Mouse (Mus musculus) thymus, postnatal 10 days (tissue): ENCODE data around the gene Tfb1m.

Experiments
- DNase-seq, 2 experiments: peaks; one replicate each; pipeline ENCODE4 v3.0.0; 2021; ENCODE audit warnings: low spot score in 2 of 2

The Tfb1m gene

DNA sequence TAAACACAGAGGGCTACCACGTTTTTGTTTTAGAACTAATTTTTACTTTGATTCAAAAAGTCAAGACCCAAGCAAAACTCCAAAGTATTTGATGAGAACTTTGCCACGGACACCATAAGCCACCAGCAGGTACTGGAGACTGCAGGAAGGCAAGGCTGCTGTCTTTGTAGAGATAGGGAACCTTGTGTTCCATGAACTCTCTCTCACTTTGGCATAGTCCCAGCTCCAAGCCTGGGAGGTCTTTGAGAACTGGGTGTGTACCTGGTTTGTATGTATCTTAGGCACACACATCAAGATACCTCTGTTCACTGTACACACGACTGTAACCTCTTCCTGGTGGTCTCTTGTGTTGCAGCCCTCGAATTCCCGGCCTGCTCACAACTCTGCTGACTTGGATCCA is 43.3 kb downstream of the Tfb1m start:
- DNase-seq: no peak

DNA sequence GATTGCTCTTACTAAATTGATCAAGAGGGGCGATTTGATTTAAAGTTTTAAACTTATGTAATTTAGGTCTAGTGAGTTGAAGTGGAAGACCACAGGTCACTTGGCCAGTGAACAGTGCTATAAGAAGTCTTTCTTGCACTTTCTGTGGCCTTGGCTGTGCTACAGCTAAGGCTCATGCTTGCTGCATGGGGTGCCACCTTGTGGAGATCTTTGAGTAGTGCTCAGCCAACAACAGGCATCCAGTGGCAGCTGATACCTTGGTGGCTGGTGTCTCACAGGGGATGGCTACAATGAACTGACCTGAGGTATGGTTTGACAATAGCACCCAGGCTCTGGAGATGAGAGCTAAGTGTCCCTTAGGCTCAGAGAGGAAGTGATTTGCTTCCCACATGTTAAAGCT is 47.7 kb downstream of the Tfb1m start:
- DNase-seq: peak; percentile 8 to 42

DNA sequence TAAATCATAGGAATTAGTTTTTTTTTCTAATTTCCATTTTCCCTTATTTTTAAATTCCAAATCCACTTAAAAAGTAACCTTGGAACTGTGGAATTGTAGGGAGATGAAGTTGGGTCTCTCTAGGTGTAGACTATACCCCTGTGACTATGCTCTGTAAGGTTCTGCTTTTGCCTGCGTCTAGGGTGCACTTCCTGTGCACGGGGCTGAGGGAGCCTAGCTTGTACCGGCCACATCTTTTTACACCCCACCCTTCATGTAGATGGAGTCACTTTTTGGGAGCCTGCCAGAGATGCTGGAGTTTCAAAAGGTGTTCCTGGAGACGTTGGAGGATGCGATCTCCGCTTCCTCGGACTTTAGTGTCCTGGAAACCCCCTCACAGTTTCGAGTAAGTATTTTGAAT is 51.1 kb downstream of the Tfb1m start:
- no peak for DNase-seq

DNA sequence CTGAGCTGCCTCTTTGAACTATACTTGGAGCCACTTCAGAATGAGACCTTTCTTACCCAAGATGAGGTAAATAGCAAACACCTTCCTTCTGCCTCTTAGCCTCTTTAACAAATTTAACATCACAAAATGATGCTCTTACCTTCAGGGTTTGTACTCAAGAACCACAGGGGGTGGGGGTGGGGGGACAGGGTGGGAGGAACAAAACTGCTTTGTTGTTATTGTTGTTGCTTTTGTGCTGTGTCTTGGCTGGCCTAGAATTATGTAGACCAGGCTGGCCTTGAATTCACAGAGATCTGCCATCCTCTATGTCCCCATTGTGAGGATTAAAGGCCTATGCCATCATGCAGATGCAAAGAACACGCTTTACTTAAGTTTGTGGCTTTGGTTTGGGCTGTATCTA is 51.9 kb downstream of the Tfb1m start:
- DNase-seq: no peak

DNA sequence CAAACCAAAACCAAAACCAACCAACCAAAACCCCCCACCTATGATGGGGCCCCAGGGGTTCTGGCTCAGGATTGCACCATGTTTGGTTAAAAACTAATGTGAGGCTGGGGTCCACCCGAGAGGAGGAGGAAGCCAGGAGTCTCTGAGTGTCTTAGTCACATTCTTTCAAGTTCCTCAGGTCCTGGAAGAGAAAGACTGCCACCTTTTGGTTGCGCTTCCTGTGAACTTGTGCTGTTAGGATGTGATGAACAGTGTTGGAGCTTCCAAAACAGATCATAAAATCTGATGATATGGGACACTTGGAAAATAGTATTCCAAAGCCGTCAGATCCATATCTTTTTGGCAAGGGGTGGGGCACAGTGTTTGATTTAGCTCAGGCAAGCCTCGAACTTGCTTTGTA is 56.6 kb downstream of the Tfb1m start:
- DNase-seq: no peak

DNA sequence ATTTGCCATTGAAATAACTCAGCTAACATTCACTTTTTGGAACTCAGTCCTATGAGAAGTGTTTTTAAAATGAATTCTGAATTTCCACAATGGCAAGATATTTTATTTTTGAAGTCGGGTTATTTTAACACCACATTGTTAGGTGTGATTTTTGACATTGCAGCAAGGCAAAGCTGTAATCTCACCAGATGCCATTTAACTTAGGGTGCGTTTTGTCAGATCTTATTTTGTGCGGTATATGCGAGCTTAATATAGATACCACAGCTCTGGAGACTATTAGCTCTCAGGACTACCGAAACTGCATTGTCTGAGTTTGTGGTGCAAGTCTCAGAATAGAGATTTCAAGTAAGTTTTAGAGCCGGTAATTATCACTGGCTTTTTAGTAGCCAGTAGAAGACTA is 57.5 kb downstream of the Tfb1m start:
- no peak for DNase-seq

DNA sequence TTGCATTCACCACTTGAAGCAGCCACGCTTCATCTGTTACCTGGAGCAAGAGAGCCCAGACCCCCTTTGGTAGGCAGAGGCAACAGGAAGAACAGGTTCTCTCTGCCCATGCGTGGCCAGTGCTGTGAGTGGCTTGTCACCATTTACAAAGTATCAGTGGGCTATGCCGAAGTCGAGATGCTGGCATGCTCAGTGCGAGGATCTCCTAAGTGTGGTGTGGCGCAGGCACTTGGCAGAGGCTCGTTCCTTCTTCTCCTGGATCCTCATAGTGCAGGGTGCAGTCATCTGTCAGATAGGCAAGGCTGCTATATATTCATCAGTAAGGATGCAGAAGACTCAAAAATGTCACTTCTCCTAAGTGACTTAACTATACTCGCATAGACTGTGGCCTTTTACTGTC is 58.1 kb downstream of the Tfb1m start:
- no peak for DNase-seq

DNA sequence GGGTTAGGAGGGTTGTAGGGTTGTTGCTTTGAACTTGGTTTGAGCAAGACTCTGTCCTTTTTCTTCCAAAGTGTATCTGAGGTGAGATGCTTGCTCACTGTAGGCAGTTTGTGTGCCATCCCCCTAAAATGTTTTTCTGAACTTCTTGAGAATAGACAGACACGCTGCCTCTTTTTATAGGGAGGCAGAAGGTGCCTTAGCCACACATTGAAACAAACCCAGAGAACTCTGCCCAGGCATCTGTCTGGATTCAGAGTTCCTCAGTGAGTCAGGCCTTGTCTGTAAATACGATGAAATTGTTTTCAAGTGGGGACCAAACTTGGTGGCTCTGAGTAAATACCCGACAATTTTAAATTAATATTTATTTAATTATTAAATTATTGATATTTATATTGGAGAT is 59.0 kb downstream of the Tfb1m start:
- no peak for DNase-seq

DNA sequence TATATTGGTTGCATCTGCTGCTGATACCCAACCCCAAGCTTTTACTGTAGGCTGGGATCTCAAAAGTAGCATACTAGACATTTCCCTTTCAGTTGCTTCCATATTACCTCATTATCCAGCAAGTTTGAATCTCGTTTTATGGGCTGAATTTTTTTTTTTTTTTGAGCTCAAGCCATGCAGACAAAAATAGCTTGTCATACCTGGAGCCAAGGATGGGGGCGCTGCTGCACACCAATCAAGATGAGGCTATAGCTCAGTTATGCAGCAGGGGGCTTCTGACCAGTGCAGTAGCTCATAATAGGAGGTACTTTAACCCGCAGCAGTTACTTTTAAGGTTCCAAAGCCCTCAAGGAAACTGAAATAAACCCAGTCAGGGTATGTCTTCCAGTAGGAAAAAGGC is 59.5 kb downstream of the Tfb1m start:
- DNase-seq: peak in 1 of 2 experiments; percentile 38

DNA sequence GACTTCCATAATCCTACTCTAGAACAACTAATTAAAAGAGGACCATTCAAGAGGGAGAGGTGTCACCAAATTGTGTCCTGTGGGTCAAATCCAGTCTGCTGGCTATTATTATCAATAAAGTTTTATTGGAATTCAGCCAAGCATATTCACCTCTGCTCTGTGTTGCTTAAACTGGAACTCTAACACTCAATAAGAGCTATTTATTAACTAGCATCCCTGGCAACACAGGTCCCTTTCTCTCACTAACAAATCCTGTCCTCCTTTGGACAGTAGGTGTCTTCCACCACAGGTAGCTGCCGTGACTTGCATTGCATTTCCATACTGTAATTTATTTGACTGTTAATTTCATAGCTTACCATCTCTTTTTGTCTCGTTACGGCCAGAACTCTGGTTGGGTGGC is 61.5 kb downstream of the Tfb1m start:
- no peak for DNase-seq

DNA sequence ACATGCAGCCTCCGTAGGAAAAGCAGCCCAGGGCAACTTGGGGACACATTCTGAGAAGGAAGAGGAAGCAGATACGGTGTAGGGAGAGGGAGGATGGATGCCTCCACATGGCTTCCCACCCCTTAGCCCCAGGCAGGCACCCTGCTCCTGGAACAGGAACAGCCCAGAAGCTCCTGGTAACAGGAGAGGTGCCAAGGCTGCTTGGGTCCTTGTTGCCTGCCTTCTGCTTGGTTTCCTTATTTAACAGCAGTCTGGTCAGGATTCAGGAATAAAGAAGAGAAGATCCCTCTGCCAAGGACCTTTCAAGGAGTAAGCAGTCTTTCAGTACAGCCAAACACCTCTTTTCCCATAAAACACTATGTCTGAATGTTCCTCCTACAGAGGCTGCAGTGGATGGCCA is 62.0 kb downstream of the Tfb1m start:
- DNase-seq: no peak

DNA sequence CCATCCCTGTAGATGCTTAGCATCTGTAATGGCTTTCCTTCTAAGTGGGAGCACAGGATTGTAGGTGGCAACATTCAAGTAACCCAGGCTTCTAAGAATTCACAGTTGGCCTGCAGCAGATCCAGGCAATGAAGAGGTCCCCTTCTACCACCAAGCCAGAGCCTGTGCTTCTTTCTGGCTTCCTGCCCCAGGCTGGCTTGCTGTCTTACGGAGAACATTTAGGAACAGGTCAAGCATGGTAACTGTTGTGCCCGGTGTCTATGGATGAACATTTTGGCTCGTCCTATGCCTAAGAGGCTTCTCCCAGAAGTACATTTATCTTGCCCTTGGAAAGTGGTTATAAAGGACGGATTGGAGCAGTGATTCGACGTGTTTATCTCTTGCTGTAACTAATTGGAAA is 65.9 kb downstream of the Tfb1m start:
- no peak for DNase-seq

DNA sequence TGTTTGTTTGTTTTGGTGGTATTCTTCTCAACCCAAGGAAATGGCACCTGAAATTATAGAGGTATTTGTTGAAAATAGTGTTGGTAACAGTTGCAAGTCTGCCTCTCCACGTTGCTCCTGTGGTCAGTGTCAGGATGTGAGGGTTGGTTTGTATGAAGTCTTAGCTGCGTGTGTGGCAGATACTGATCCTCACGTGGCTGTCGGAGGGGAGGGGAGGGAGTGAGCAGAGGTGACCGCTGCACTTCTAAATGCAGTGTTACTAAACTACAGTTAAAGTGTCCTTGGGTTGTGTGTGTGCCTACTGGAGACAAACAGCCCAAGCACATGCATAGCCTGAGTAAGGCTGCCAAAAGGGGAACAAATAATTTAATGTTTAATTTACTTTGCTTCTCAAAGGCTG is 66.5 kb downstream of the Tfb1m start:
- DNase-seq: no peak

DNA sequence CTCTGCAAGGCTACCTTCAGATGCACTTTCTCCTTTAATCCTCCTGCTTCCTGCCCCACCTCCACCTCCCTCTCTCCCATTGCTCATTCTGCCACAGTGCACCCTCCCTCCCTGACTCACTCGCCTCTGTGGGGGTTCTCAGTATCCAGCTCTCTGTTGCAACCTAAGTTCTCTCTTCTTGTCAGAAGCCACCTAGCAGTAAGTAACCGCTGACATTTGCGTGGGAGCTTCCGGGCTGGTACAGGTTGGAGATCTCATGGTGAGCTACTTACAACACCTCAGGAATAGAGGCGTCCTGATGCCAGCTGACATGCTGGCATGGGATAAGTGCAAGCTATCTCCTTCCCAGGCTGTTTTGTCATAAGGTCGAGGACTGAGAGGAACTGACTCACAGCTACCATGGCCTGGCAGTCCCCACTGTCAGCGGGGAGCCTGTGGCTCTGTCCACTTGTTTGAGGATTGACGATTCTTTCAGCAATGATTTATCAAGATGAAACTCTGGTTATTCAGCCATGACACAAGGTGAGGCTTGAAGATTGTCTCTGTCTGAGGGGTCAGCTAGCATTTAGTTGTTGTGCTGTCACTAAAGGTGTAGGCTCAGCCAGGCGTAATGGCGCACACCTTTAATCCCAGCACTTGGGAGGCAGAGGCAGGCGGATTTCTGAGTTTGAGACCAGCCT is 67.2 kb downstream of the Tfb1m start:
- DNase-seq: no peak

DNA sequence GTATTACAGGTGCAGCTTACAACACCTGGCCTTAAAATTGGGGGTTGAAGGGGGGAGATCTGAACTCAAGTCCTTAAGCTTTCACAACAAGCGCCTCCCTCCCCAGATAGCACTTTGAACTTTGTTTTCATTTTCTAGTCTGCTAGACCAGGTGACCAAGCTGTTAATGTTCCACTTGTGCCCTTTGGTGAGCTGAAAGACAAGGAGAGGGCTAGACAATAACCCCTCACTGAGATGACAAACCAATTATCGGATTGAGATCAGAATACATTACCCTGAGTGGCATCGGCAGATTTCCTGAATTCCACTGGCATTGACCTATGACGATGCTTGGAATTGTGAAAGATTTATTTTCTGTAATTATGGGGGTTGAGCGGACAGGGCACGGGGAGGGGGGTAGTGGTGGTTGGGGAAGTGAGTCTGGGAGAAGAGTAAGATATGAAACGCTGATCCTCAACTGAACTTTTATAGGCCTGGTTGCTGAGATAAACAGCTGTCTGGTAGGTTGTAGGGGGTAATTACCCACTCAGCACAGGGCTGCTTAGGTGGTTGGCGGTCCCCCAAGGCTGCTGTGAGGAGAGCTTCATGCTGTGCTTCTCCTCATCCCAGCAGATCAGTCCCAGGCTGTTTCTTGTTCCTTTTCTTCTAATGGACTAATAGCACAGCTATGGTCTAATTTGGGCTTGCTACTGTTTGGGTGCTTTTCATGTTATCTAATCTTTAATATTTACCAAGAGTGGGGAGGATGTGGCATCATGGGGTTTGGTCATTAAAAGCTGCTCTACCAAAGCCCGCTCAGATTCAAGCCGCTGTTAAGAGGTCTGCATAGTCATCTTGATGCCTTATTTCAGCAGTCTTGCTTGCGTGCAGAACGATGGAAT is 69.6 kb downstream of the Tfb1m start:
- DNase-seq: no peak

DNA sequence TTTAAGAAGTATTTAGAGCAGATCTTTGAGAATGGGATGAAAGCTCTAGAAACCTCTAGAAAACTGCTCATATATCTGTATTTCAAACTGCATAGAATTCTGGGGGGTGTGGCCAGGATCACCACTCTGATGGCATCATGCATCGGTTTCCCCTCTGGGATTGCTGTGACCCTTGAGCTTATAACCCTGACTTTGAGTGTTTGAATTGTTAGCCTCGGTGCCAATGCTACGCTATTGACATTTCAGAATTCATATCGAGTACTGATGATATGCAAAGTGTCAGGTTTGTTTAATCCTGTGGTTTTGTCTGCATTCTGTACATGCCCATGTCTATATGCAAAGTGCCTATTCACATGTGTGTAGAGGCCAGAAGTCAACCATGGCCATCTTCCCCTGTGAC is 70.4 kb downstream of the Tfb1m start:
- DNase-seq: no peak

DNA sequence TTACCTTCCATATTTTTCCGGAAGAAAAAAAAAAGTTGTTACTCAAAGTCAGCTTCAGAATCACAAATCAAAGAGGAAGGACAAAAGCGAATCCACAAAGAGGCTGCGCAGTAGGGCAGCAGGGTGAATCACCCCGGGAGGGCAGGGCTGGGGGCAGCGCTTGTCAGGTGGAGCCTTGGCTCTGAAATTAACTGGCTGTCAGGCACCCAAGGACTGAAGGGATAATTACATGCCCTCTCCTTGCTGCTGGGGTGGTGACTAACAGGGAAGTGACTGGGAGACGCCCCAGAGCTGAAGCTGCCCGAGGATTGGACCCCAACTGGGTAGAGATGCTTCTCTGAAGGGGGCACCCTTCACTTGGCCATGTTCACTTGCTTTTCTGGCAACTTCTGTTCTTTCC is 71.7 kb downstream of the Tfb1m start:
- no peak for DNase-seq

DNA sequence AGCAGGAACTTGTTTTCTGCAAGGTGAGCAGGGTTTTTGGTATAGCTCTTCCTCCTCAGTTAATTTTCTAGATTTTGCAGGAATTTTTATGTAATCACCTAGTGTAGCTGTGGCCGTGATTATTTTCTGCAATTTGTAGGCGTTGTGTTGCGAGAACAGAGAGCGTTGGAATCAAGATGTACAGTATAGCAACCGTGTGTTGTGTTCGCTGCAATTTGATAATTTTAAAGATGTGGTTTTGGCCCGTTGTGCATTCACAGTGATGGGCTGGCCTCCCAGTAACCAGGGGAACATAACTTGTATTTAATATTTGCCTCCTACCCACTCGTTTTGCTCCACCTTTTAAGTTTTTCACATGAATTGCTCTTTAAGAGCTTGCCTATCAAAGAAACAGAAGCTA is 74.5 kb downstream of the Tfb1m start:
- DNase-seq: no peak

DNA sequence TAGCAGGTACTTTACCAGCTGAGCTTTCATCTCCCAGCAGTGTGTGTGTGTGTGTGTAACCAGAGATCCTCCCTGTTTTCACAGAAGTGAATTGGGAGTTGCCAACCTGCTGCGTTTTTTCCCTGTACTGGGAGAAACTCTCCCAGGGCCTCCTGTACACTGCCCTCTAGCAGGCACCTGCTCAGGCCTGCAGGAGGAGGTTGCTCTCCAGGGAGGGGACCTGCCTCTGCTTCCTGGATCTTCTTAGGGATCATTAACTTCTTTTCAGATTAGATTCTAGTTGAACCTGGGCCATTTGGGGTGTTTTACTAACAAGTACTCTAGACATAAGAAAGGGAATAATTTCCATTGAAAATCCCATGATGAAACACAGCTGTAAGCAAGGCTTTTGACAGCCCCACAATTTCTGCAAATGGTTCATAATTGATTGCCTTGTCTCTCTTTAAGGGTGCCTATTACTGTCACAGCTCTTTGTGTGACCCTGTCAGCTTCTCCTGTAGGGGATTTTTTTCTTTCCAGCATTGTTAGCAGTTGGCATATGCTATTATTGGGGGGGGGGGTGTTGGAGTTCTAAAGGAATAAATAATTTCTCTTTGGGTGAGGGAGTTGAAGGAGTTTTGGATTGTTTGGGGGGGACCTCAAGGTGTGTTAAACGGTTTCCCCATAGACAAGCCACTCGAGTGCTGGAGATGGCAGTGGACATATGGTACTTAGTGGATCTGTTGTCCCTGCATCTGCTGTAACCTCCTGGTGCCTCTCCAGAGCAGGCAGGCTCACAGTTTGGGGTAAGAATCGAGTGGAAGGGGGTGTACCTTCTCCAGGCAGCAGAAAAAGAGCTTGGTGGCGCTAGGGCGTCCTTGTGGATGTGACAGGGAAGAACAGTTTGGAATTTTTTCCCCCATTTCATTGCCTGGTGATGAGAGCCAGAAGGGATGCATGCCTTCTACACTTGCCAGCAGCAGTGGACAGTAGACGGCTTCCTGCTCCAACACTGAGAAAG is 75.7 kb downstream of the Tfb1m start:
- DNase-seq: no peak

DNA sequence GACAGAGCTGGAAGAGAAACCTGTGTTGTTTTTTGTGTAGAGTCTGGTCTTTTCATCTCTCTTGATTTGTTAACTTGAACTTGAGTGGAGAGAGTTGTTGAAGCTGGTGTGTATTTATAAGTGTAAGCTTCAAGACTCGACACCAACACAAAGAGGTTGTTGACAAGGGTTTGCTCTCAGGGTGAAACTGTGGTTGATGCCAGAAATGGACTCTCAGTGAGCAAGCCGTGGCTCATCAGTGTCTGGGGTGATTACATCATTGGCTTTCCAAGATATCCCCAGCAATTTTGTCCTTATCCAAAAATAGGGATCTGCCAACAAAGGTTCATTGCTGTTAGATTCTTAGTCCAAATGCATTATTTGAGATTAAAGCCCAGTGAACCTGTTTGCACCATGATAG is 81.0 kb downstream of the Tfb1m start:
- no peak for DNase-seq

DNA sequence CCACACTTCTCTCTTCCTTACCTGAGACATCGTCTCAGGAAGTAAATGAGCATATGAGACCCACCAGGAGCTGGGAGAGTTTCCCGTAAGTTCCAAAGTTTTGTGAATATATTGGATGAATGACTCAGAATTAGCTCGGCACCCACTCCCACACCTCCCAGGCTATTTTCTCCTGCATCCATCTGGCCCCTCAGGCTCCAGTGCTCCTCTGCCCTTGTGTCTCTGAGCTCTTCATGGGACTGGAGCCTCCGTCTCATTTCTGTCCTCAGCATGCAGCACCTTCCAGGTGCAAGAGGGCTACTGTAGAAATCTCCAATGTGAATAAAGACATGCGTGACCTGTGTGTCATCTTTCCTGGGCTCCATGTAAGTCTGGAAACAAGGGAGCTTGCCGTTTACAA is 85.6 kb downstream of the Tfb1m start:
- no peak for DNase-seq
